Mouse (Mus musculus): ENCODE measurements around the gene Prnp. TPM values are rescaled to one million over a fixed set of nuclear protein-coding genes. Genes with fewer than 3 reads are reported as not detected.

The Prnp gene
- polyA plus RNA-seq, 1 experiment from 2014 or later: 19.3 TPM

- Histone ChIP-seq H3K27ac (no peak overlapping the region), H3K9me3 (replicated peaks) (no peaks in the 10 kb centered on the region), H3K4me3 (peak overlapping the region; percentile 41), H3K4me1 (peaks cover 19% of the 10 kb centered on the region), H3K27me3 (ENCODE audit: low read depth, poor library complexity, severe bottlenecking) (peaks cover 56% of the 10 kb centered on the region), H3K36me3 (no peaks in the 10 kb centered on the region)
- DNase-seq (ENCODE audit: low spot score): peak; percentile 36
- WGBS: 3% methylated on average over 17 of the region's 17 CpGs
Measured at GRCm38 (mm10) chr2:131955264-131955663, 45.5 kb downstream of the Prnp start.

GRCm38 (mm10) chr2:131956336-131957256 is 46.9 kb downstream of the Prnp start:
- no peaks in the 10 kb centered on the region for H3K9me3 ChIP-seq (replicated peaks)
- H3K27ac ChIP-seq: no peak overlapping the region
- no peak overlapping the region for H3K4me3 ChIP-seq
- peaks cover 13% of the 10 kb centered on the region for H3K4me1 ChIP-seq
- H3K36me3 ChIP-seq: no peaks in the 10 kb centered on the region
- WGBS: 79% methylated on average over 7 of the region's 7 CpGs
- peaks cover 45% of the 10 kb centered on the region for H3K27me3 ChIP-seq (ENCODE audit: low read depth, poor library complexity, severe bottlenecking)
- no peak for DNase-seq (ENCODE audit: low spot score)

- no peaks in the 10 kb centered on the region for H3K36me3 ChIP-seq
- no peak overlapping the region for H3K4me3 ChIP-seq
- WGBS: 54% methylated on average over 9 of the region's 9 CpGs
Measured at GRCm38 (mm10) chr2:131957731-131958222, 48.0 kb downstream of the Prnp start.

GRCm38 (mm10) chr2:131961671-131962070 is 51.9 kb downstream of the Prnp start:
- Histone ChIP-seq H3K27ac (no peak overlapping the region), H3K36me3 (no peaks in the 10 kb centered on the region), H3K27me3 (ENCODE audit: low read depth, poor library complexity, severe bottlenecking) (0 out of 2 replicates have a peak, but pooled peaks cover under 1% of the 10 kb centered on the region), H3K4me1 (no peaks in the 10 kb centered on the region), H3K4me3 (no peak overlapping the region), H3K9me3 (replicated peaks) (no peaks in the 10 kb centered on the region)
- WGBS: 88% methylated on average over 2 of the region's 2 CpGs
- no peak for DNase-seq (ENCODE audit: low spot score)

More at GRCm38 (mm10) chr2:131957731-131958222, 48.0 kb downstream of the Prnp start:
- H3K4me1 ChIP-seq: peaks cover 10% of the 10 kb centered on the region
- H3K27me3 ChIP-seq (ENCODE audit: low read depth, poor library complexity, severe bottlenecking): peaks cover 34% of the 10 kb centered on the region
- peak; percentile 48 for DNase-seq (ENCODE audit: low spot score)
- no peak overlapping the region for H3K27ac ChIP-seq
- no peaks in the 10 kb centered on the region for H3K9me3 ChIP-seq (replicated peaks)

- Histone ChIP-seq H3K27ac (no peak overlapping the region), H3K4me1 (no peaks in the 10 kb centered on the region), H3K4me3 (no peak overlapping the region), H3K36me3 (no peaks in the 10 kb centered on the region), H3K9me3 (replicated peaks) (no peaks in the 10 kb centered on the region), H3K27me3 (ENCODE audit: low read depth, poor library complexity, severe bottlenecking) (no peaks in the 10 kb centered on the region)
- WGBS: 90% methylated on average over 2 of the region's 2 CpGs
- DNase-seq (ENCODE audit: low spot score): no peak
Measured at GRCm38 (mm10) chr2:131970597-131970996, 60.9 kb downstream of the Prnp start.

- WGBS: 80% methylated on average over 4 of the region's 4 CpGs
- Histone ChIP-seq H3K4me3 (no peak overlapping the region), H3K4me1 (no peaks in the 10 kb centered on the region), H3K9me3 (replicated peaks) (no peaks in the 10 kb centered on the region), H3K27me3 (ENCODE audit: low read depth, poor library complexity, severe bottlenecking) (no peaks in the 10 kb centered on the region), H3K36me3 (no peaks in the 10 kb centered on the region), H3K27ac (no peak overlapping the region)
- no peak for DNase-seq (ENCODE audit: low spot score)
Measured at GRCm38 (mm10) chr2:131971098-131971497, 61.4 kb downstream of the Prnp start.

- no peaks in the 10 kb centered on the region for H3K4me1 ChIP-seq
- no peak overlapping the region for H3K4me3 ChIP-seq
- no peaks in the 10 kb centered on the region for H3K9me3 ChIP-seq (replicated peaks)
- DNase-seq (ENCODE audit: low spot score): no peak
- 81% methylated on average over 3 of the region's 3 CpGs for WGBS
- H3K27ac ChIP-seq: no peak overlapping the region
- no peaks in the 10 kb centered on the region for H3K27me3 ChIP-seq (ENCODE audit: low read depth, poor library complexity, severe bottlenecking)
- H3K36me3 ChIP-seq: no peaks in the 10 kb centered on the region
Measured at GRCm38 (mm10) chr2:131976663-131977062, 66.9 kb downstream of the Prnp start.

- Histone ChIP-seq H3K27ac (no peak overlapping the region), H3K27me3 (ENCODE audit: low read depth, poor library complexity, severe bottlenecking) (no peaks in the 10 kb centered on the region), H3K4me1 (no peaks in the 10 kb centered on the region), H3K9me3 (replicated peaks) (no peaks in the 10 kb centered on the region), H3K4me3 (no peak overlapping the region), H3K36me3 (no peaks in the 10 kb centered on the region)
- 70% methylated on average over 9 of the region's 9 CpGs for WGBS
- DNase-seq (ENCODE audit: low spot score): no peak
Measured at GRCm38 (mm10) chr2:131980866-131981265, 71.1 kb downstream of the Prnp start.

- Histone ChIP-seq H3K9me3 (replicated peaks) (no peaks in the 10 kb centered on the region), H3K36me3 (no peaks in the 10 kb centered on the region), H3K4me1 (no peaks in the 10 kb centered on the region), H3K4me3 (no peak overlapping the region), H3K27ac (no peak overlapping the region), H3K27me3 (ENCODE audit: low read depth, poor library complexity, severe bottlenecking) (no peaks in the 10 kb centered on the region)
- 24% methylated on average over 6 of the region's 6 CpGs for WGBS
- DNase-seq (ENCODE audit: low spot score): peak; percentile 76
Measured at GRCm38 (mm10) chr2:131982546-131983196, 72.9 kb downstream of the Prnp start.

- no peak overlapping the region for H3K27ac ChIP-seq
- H3K9me3 ChIP-seq (replicated peaks): no peaks in the 10 kb centered on the region
- no peaks in the 10 kb centered on the region for H3K36me3 ChIP-seq
- WGBS: 57% methylated on average over 3 of the region's 3 CpGs
- no peaks in the 10 kb centered on the region; the same call in 1 of the 2 replicates for H3K4me1 ChIP-seq
- no peak overlapping the region for H3K4me3 ChIP-seq
- H3K27me3 ChIP-seq (ENCODE audit: low read depth, poor library complexity, severe bottlenecking): no peaks in the 10 kb centered on the region
- no peak for DNase-seq (ENCODE audit: low spot score)
Measured at GRCm38 (mm10) chr2:131987950-131988349, 78.2 kb downstream of the Prnp start.

Other genes with a start within 250 kb of the Prnp start
- gene Erv3, start 50.2 kb upstream of the Prnp start, polyA plus RNA-seq (2016; fragmentation: Nextera tagmentation; extraction: Ambion mirVana): not detected in 2 replicates
- not detected in 2 replicates for gene Prn, start within 50 bp of the Prnp start, polyA plus RNA-seq (2016; fragmentation: Nextera tagmentation; extraction: Ambion mirVana)
- gene Prnd, start 40.9 kb downstream of the Prnp start, polyA plus RNA-seq (2016; fragmentation: Nextera tagmentation; extraction: Ambion mirVana): 11.0 and 13.7 TPM in 2 replicates
- gene Rassf2, start 120.3 kb downstream of the Prnp start, polyA plus RNA-seq (2016; fragmentation: Nextera tagmentation; extraction: Ambion mirVana): 5.5 and 5.9 TPM in 2 replicates
- gene Slc23a2, start 235.2 kb downstream of the Prnp start, polyA plus RNA-seq (2016; fragmentation: Nextera tagmentation; extraction: Ambion mirVana): 8.1 and 9.8 TPM in 2 replicates

Measured in limb, embryonic 10.5 days (tissue).